Mouse (Mus musculus) lung, embryonic 14.5 days (tissue): ENCODE measurements around the gene Tbx4. TPM values are rescaled to one million over a fixed set of nuclear protein-coding genes. Genes with fewer than 3 reads are reported as not detected.

Source experiments
- ATAC-seq: fragments of 200-750 bp; cut with Nextera tagmentation; 2 replicates; pipeline ENCODE4 v1.8.0; 2017; ENCODE audit warnings: mild to moderate bottlenecking, moderate TSS enrichment, moderate library complexity; ENCODE audit not compliant: insufficient read depth
- DNase-seq: peaks from one replicate; pipeline ENCODE4 v3.0.0-alpha.2; 2015
- H3K27ac ChIP-seq: fragments of 300-500 bp; sonication (generic); 2 replicates; pipeline ENCODE4 v1.5.1; 2014; ENCODE audit warnings: low read depth, mild to moderate bottlenecking, moderate library complexity
- H3K27me3 ChIP-seq: fragments of 300-500 bp; sonication (generic); 2 replicates; pipeline ENCODE4 v1.6.1; 2014; ENCODE audit warnings: low read length, control low read depth; ENCODE audit not compliant: insufficient read depth
- H3K36me3 ChIP-seq: fragments of 300-500 bp; sonication (generic); 2 replicates; pipeline ENCODE4 v1.6.1; 2014; ENCODE audit warnings: control low read depth; ENCODE audit not compliant: insufficient read depth
- H3K4me1 ChIP-seq: fragments of 300-500 bp; sonication (generic); 2 replicates; pipeline ENCODE4 v1.6.1; 2014; ENCODE audit warnings: antibody characterized with exemption, control low read depth; ENCODE audit not compliant: insufficient read depth
- H3K4me2 ChIP-seq: fragments of 300-500 bp; sonication (generic); 2 replicates; pipeline ENCODE4 v1.6.1; 2014; ENCODE audit warnings: mild to moderate bottlenecking
- H3K4me3 ChIP-seq: fragments of 300-500 bp; sonication (generic); 2 replicates; pipeline ENCODE4 v1.5.1; 2014; ENCODE audit warnings: low read depth, low read length
- H3K9ac ChIP-seq: fragments of 300-500 bp; sonication (generic); 2 replicates; pipeline ENCODE4 v1.6.1; 2014
- H3K9me3 ChIP-seq: fragments of 300-500 bp; sonication (generic); 2 replicates; pipeline ENCODE4 v1.6.1; 2016; ENCODE audit warnings: low read depth, low read length, control low read depth
- CTCF ChIP-seq: IDR thresholded peaks from 2 replicates; pipeline ENCODE4 v1.5.1; 2016; ENCODE audit warnings: antibody characterized with exemption, low read depth
- WGBS: fragments of 180-500 bp; shearing (Covaris S2); extraction: QIAGEN DNeasy Blood & Tissue Kit; methylation state at CpG from one replicate; pipeline ENCODE4 v1.1.7; 2014; 5-methylcytosine and 5-hydroxymethylcytosine counted together
- polyA plus RNA-seq: library from polyadenylated mRNA; unstranded; fragments of >200 nt; fragmentation: Nextera tagmentation; extraction: Ambion mirVana; gene quantifications from 2 replicates; pipeline ENCODE4 v1.2.1, GENCODE M21; 2014

Tbx4 gene
- polyA plus RNA-seq, 1 experiment from 2014 or later = 73.4 TPM

GRCm38 (mm10) chr11:85925294-85925743 lies 39.1 kb downstream of the Tbx4 start:
- Histone ChIP-seq H3K4me3 (peak overlapping the region; percentile 25; the same call in 1 of the 2 replicates), H3K27me3 (peaks cover 34% of the 10 kb centered on the region), H3K27ac (no peak overlapping the region), H3K9me3 (no peaks in the 10 kb centered on the region), H3K36me3 (no peaks in the 10 kb centered on the region), H3K9ac (peak overlapping the region; percentile 6; the same call in 1 of the 2 replicates), H3K4me2 (peak overlapping the region; percentile 55), H3K4me1 (0 out of 2 replicates have a peak, but pooled peaks cover 4% of the 10 kb centered on the region)
- 14% methylated on average over 19 of the region's 19 CpGs for WGBS
- no peak for TF ChIP-seq CTCF
- 0 out of 2 replicates have a peak, but pooled peaks have one; percentile 14 for ATAC-seq
- peak; percentile 67 for DNase-seq

- Histone ChIP-seq H3K4me3 (peak overlapping the region; percentile 25), H3K4me2 (peak overlapping the region; percentile 54), H3K9ac (peak overlapping the region; percentile 22; the same call in 1 of the 2 replicates), H3K9me3 (no peaks in the 10 kb centered on the region), H3K4me1 (0 out of 2 replicates have a peak, but pooled peaks cover 4% of the 10 kb centered on the region), H3K27me3 (peaks cover 34% of the 10 kb centered on the region), H3K27ac (no peak overlapping the region), H3K36me3 (no peaks in the 10 kb centered on the region)
- WGBS = 15% methylated on average over 16 of the region's 16 CpGs
- ATAC-seq = no peak
- peak; percentile 33 for DNase-seq
- TF ChIP-seq CTCF = no peak
Measured at GRCm38 (mm10) chr11:85926287-85926764, 40.1 kb downstream of the Tbx4 start.

GRCm38 (mm10) chr11:85928106-85928505 lies 41.9 kb downstream of the Tbx4 start:
- no peak overlapping the region for H3K27ac ChIP-seq
- H3K27me3 ChIP-seq = peaks cover 31% of the 10 kb centered on the region

GRCm38 (mm10) chr11:85929651-85930050 lies 43.4 kb downstream of the Tbx4 start:
- H3K27me3 ChIP-seq = peaks cover 21% of the 10 kb centered on the region
- ATAC-seq = no peak

More at GRCm38 (mm10) chr11:85928106-85928505, 41.9 kb downstream of the Tbx4 start:
- TF ChIP-seq CTCF = no peak
- Histone ChIP-seq H3K4me1 (0 out of 2 replicates have a peak, but pooled peaks cover 4% of the 10 kb centered on the region), H3K4me3 (no peak overlapping the region), H3K9me3 (no peaks in the 10 kb centered on the region), H3K36me3 (no peaks in the 10 kb centered on the region), H3K9ac (no peak overlapping the region), H3K4me2 (no peak overlapping the region)
- WGBS = 64% methylated on average over 4 of the region's 4 CpGs
- no peak for ATAC-seq
- DNase-seq = no peak

GRCm38 (mm10) chr11:85941785-85942570 lies 55.8 kb downstream of the Tbx4 start:
- Histone ChIP-seq H3K4me1 (no peaks in the 10 kb centered on the region), H3K9me3 (no peaks in the 10 kb centered on the region), H3K27me3 (no peaks in the 10 kb centered on the region), H3K36me3 (no peaks in the 10 kb centered on the region), H3K9ac (no peak overlapping the region), H3K4me2 (no peak overlapping the region), H3K27ac (peak overlapping the region; percentile 33), H3K4me3 (no peak overlapping the region)
- 31% methylated on average over 7 of the region's 7 CpGs for WGBS
- DNase-seq (peak; percentile 53), ATAC-seq (peak; percentile 63; the same call in 1 of the 2 replicates)
- no peak for TF ChIP-seq CTCF

More at GRCm38 (mm10) chr11:85929651-85930050, 43.4 kb downstream of the Tbx4 start:
- H3K4me2 ChIP-seq = no peak overlapping the region
- no peak overlapping the region for H3K4me3 ChIP-seq
- no peak for TF ChIP-seq CTCF
- no peak overlapping the region for H3K9ac ChIP-seq
- H3K36me3 ChIP-seq = no peaks in the 10 kb centered on the region
- DNase-seq = no peak
- WGBS = 86% methylated on average over 6 of the region's 6 CpGs
- no peak overlapping the region for H3K27ac ChIP-seq
- H3K4me1 ChIP-seq = 0 out of 2 replicates have a peak, but pooled peaks cover 4% of the 10 kb centered on the region
- no peaks in the 10 kb centered on the region for H3K9me3 ChIP-seq

GRCm38 (mm10) chr11:85948765-85949164 lies 62.5 kb downstream of the Tbx4 start:
- Histone ChIP-seq H3K9me3 (no peaks in the 10 kb centered on the region), H3K27me3 (no peaks in the 10 kb centered on the region), H3K4me1 (no peaks in the 10 kb centered on the region), H3K9ac (no peak overlapping the region), H3K4me2 (no peak overlapping the region), H3K27ac (no peak overlapping the region), H3K36me3 (no peaks in the 10 kb centered on the region), H3K4me3 (no peak overlapping the region)
- no peak for DNase-seq
- WGBS = 78% methylated on average over 10 of the region's 10 CpGs
- TF ChIP-seq CTCF = no peak
- ATAC-seq = no peak

GRCm38 (mm10) chr11:85949749-85950148 lies 63.5 kb downstream of the Tbx4 start:
- Histone ChIP-seq H3K4me1 (no peaks in the 10 kb centered on the region), H3K27ac (no peak overlapping the region), H3K9me3 (no peaks in the 10 kb centered on the region), H3K36me3 (no peaks in the 10 kb centered on the region), H3K27me3 (no peaks in the 10 kb centered on the region), H3K9ac (no peak overlapping the region), H3K4me2 (no peak overlapping the region), H3K4me3 (no peak overlapping the region)
- no peak for TF ChIP-seq CTCF
- 76% methylated on average over 2 of the region's 2 CpGs for WGBS
- ATAC-seq = no peak
- no peak for DNase-seq
